Mouse (Mus musculus): ENCODE results near the gene Rbm20.

DNA sequence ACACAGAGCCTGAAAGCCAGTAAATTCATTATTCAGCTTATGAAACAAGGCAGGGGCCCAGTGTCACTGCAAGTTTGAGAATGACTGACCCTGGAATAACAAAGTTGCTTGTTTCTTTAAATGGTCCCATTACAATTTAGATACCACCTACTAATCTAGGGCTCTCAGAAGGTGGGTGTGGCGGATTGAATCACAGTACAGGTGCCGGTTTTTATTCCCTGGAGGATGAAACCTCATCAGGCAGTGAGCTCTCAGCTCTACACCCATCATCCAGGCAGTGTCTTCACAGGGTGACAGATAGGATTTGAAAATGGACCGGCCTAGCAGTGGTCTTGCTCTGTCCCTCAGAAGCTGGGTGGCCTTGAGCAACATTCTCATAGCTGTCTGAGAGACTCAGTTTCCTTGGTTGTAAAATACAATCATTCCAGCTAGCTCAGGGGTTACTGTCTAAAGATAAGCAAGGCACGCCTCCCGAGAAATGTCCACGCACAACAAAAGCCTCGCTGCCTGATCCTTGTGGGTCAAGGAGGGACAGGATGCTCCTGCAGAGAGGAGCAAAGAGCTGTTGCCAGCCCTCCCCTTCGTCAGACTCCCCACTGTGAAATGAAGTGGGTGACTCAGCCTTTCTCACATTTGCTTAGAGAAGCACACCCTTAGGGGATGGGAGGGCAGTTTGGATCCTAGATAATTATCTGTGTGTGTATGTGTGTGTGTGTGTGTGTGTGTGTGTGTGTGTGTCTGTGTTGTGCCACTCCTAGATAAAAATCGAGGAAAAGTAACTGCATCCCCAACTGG lies 2.8 kb upstream of the Rbm20 start:
- TF ChIP-seq CTCF (conservative IDR thresholded peaks at IDR 0.05; ENCODE audit: low read length) = no peak
- TF ChIP-seq NANOG (IDR thresholded peaks at IDR 0.05; ENCODE audit: borderline replicate concordance, low read length) = peak; percentile 9; the same call in 1 of the 2 replicates
